Mouse (Mus musculus) forelimb bud, embryonic 11.5 days (tissue): ENCODE data around the gene Exoc2.

Source experiments
- DNase-seq: peaks from one replicate; pipeline ENCODE4 v3.0.0-alpha.2; 2012; ENCODE audit warnings: low read depth, low spot score

Gene Exoc2

DNA sequence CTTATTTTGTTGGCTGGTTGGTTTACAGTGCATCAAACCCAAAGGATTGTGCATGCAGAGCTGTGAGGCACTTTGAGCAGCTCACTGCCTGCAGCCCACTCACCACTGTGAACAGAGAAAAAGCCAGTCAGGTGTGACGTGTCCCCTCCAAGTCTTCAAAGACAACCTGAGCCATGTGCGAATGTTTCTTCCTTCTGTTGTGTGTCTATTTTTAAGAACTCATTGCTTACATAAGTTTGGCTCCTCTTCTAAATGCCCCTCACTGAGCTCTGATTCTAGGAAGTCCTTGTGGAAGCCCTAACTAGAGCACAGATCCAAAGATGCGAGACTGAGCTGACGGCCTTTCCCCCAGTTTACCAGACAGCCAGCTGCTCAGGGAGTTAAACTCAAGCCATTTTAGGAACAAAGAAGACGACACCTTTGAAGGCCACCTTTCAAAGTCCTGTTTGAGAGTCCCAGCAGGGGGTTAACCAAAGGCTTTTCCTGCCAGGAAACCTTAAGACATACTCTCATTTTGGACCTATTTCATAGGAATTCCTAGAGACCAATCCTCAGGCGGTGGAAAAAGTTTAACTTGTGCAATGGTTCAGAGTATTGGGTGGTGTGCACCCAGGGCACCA, 79.8 kb downstream of the Exoc2 start:
- DNase-seq = no peak

DNA sequence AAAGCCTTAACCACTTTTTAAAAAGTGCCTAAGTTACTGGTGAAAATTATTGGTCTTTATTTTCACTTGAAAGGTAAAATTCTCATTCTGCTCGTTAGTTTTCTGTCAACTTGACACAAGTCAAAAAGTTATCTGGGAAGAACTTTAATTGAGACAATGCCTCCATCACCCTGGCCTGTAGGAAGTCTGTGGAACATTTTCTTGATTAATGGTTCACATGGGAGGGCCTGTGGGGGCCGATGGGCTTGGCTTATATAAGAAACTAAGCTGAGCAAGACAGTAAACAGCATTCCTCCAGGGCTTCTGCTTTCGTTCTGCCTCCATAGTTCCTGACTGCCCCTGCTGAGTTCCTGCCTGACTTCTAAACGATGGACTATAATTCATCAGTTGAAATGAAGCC, 81.6 kb downstream of the Exoc2 start:
- DNase-seq = no peak

DNA sequence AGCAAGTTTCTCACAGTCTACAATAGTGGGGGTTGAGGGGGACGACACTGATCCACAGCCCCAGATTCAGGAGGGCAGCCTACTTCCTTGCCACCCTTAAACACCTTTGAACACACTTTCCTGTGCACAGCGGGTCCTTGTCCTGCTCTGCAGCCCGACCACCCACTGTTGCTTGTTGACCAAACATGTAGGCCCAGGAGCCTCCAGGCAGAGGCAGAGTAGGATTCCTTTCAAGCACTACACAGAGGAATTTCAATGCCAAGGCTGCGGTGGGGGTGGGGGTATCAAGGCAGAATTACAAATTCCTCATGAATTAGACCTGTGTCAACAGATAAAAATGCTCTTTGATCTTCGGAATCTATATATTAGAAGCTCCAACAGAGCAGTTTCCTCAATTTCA, 82.7 kb downstream of the Exoc2 start:
- no peak for DNase-seq

DNA sequence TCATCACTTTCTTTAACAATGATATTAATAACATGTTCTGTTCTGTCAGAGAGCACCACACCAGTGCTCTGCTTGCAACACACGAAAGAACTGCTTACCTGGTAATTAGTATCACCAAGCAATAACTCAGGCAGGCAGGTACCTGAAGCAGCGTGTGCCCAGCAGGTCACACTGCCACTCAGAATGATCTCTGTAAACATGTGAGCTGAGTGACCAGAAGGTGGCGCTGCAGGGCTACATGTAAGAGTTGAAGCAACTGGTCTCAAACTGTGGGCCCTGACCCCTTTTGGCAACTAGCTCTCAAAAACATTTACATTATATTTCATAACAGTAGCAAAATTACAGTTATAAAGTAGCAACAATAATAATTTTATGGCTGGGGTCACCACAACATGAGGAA, 85.4 kb downstream of the Exoc2 start:
- DNase-seq = peak; percentile 82

DNA sequence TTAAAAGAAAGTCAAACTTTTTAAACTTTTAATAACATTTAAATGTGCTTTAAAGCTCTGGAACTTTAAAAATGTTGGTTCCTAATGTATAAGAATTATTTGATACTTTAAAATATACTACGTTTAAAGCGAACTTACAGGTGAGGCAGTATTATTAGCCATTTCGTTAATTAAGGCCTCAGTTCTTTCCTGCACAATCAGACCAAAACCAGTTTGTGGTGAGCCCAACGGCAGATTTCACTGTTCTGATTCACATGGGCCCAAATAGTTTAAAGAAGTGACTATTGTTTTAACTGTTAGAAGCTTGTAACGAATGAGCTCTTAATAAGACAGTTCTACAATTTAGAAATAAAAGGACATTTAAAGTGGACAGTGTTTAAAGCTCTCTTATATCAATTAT, 93.6 kb downstream of the Exoc2 start:
- no peak for DNase-seq

DNA sequence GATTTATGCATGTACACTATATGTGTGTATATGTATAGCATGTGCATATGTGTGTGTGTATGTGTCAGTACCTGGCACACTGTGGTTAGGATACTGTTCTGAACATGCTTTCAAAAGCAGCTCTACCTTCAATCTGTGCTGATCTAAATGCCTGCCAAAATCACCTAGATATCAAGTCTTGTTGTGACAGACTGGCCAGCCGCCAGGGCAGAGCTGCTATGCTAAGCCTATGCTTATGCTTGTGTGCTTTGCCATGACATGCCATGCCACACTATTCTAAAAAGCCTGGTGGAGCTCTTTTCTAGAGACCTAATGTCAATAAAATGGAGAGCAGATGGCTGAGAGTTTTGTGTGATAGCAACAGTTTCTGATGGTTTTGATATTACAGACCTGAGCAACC, 94.0 kb downstream of the Exoc2 start:
- no peak for DNase-seq

DNA sequence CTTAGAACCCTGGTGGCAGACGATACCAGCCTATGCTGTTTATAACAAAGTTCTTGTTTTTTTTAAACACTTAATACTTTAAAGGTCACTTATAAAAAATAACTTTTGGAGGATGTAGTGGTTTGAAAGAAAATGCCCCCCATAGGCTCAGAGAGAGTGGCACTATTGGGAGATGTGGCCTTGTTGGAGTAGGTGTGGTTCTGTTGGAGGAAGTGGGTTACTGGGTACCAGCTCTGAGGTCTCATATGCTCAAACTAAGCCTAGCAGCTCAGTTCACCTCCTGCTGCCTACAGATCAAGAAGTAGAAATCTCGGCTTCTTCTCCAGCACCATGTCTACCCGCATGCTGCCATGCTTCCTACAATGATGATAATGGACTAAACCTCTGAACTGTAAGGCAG, 98.1 kb downstream of the Exoc2 start:
- DNase-seq = no peak

DNA sequence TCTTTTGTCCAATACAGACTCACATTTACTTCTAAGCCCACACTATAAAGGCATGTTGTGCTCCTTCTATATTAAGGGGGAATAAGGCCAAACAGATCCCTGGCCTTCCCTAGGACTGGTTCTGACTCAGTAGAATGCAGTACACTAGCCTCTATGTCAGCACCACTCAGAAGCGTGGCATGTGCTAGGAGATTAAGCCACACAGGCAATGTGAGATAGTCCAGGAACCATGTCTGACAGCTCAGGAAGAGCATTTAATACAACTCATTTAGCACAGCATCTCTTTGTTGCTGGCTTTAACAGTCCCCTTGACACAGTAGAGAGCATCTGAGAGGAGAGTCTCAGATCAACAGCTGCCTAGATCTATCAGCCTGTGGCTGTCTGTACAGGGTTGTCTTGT, 100.4 kb downstream of the Exoc2 start:
- DNase-seq = no peak

DNA sequence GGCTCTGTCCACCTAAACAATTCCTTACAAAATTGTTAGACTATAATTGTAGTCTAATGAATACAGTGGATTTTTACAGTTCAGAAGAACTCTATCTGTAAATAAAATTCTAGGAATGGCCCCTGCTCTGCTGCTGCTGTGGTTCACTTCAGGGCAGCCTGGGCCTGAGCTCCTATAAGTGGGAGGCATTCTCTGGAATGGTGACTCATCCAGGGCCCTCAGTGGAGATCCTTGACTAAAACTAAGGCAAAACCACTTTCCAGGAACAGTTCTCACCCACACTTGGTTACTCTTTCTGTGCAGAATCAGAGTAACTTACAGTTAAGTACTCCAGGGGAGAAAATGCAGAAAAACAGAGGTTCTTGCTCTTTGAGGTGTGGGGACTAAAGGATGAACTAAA, 108.4 kb downstream of the Exoc2 start:
- no peak for DNase-seq

DNA sequence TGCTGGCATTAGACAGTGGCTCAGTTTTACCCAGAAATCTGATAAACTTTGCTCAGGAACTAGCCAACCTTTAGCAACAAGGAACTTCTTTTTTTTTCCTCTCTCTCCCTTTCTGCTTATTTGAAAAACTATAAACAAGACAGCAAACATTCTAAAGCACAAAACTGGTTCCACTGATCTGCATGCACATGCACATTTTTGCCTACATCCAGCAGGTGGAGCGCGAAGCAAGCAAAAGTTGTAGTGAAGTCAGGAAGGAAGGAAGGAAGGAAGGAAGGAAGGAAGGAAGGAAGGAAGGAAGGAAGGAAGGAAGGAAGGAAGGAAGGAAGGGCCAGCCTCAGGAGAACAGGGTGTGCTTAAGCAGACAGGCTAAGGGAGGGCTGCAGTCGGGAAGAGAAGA, 109.9 kb downstream of the Exoc2 start:
- DNase-seq = no peak

DNA sequence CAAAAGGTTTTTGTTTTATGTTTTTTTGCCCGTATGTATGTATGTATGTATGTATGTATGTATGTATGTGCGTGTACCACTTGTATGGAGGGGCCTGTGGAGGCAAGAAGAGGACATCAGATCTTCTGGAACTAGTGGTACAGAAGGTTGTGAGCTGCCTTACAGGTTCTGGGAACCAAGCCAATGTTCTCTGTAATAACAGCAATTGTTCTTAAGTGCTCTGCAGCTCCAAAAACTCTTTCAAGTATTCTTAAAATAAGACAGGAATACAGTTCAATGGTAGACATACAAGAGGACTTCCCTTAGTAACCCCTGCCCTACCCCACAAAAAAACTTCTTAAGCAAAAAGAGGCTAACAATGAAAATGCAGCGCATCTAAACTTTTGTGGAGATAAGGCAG, 115.5 kb downstream of the Exoc2 start:
- no peak for DNase-seq

DNA sequence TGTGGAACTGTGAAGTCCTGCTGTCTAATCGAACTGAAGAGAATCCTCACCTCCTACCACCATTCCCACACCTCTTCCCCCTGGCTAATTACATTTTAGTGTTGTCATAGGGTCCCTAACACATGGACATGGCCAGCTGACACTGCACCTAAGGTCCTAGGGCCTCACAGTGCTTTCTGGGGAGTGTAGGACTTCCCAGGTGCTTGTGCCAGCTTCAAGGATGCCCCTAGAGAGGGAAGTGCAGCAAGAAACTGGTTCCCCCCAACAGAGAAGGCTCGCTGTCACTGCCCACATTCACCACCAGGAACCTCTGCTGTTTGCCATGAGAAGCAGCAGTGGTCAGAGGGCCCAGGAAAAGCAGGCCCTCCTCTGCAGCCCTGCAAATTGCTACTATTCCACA, 123.2 kb downstream of the Exoc2 start:
- DNase-seq = no peak

DNA sequence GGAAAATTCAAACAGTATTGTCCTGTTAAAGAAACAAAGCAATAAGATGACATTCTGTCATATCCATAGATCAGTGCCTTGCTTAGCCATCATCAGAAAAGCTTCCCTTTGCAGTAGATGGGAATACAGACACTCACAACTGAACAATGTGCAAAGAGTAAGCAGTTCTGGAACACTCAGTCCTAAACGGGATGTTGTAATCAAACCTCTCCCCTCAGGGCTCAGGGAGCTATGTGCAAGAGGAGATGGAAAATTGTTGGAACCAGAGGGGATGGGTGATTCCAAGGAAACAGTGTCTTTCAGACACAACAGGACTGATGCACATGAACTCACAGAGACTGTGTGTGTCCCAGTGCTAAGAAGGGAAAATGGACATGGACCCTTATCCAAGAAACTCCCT, 125.9 kb downstream of the Exoc2 start:
- DNase-seq = no peak

DNA sequence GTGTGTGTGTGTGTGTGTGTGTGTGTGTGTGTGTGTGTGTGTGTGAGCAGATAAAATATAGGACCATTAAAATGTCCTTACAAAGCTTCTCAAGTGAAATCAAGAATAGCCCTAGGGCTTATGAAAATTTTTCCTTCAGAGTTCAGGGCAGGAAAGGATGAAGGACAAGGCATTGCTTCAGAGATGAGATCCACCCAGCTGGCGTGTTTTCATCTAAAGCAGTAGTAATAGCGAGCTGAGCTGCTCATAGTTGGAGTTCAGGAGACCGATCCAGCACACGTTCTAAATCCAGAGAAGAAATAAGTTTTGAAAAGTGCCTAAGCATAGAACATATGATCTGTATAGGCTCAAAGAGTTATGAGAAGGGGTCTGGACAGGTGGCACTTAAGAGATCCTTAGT, 127.4 kb downstream of the Exoc2 start:
- no peak for DNase-seq

DNA sequence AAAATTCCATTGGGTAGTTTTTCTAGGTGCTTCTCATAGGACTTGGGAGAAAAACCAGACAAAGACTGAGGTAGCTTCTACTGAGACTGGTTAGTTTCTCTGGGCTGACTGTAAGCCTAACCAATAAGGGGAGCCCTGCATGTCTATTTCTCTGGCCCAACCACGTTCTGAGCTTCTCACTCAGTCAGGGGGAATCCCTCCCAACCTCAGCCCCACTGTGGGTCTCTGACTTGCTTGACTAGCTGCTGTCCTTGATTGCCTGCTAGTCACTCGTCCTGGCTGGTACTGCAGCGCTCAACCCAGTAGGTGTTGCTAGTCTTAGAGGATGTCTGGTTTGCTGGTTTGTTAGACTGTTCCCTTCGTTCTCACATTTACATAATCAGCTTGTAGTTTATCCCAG, 130.8 kb downstream of the Exoc2 start:
- no peak for DNase-seq

DNA sequence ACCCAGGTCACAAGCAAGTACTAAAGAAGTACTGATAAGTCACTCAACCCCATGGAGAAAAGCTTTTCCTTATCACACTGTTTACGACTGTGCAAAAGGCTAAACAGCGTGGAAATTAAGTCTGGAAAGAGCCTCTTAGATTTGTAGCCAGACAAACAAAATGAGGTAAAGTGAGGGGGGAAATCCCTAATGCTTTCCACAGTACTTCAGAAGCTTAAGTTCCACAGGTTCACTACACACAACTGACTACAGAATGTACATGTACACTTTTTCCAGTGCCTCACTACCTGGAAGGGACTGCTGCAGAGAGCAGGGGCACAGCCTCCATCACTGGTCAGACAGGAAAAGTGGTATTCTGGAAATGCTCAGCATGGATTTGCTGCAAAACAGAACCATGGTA, 132.1 kb downstream of the Exoc2 start:
- DNase-seq = no peak

DNA sequence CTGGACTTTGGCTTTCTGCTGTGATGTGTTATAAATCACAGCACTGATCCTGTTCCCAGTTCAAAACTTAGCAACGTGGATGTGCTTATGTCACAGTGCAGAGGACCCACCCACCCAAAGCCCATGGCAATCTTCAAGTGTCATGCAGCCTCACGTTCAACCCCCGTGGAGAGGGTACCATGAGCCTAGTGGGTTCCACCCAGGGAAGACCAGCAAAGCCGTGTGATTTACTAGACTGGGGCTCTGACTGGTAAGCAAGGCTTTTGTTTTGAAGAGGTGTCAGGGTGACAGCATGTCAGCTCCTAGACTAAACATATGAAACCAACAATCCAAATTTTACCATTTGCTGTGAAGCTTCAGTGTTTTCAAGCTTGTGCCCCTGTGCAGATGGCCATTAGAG, 132.6 kb downstream of the Exoc2 start:
- DNase-seq = no peak

DNA sequence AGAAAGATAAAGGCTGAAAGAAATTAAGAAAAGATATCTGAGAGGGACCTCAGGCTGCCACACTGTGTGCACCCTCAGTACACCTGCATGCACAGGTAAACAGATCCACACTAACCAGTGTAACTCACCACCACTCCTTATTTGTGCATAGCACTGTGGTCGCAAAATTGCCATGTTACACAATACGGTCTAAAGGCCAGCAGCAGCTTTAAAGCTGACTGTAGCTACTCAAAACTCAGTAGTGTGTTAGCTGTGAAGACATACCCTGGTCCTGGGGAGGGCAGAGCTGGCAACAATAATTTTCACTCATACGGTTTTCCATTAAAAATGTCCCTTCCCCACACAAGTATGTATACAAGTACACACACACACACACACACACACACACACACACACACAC, 133.2 kb downstream of the Exoc2 start:
- DNase-seq = no peak

DNA sequence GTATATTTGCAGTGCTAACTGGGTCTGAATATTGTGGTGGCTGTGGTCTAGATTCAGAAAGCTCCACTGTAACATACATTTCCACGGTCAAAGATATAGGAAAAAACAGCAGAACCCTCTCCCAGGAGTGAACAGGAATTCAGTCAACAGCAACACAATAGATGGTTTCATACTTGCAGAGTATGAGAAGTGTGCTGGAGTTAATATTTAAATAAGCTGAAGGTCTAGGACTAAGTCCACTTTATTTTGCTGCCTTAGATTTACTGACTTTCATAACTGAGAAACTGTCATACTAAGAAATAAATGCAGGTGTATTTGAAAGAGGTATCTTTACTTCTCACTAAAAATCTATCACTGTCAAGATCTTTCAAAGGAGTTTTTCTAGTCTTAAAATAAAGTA, 137.6 kb downstream of the Exoc2 start:
- DNase-seq = no peak

DNA sequence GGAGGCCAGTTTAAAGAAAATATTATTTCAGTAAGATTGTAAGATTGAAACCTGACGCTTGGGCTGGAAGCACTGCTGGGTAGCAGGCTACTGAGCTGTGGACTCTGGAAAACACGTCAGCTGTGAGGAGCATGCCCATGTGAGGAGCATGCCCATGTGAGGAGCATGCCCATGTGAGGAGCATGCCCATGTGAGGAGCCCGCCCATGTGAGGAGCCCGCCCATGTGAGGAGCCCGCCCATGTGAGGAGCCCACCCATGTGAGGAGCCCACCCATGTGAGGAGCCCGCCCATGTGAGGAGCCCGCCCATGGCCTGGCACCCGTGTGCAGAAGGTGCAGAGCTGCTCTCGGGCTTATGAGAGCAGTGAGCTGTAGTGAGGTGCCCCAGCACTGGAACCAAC, 139.0 kb downstream of the Exoc2 start:
- DNase-seq = no peak

DNA sequence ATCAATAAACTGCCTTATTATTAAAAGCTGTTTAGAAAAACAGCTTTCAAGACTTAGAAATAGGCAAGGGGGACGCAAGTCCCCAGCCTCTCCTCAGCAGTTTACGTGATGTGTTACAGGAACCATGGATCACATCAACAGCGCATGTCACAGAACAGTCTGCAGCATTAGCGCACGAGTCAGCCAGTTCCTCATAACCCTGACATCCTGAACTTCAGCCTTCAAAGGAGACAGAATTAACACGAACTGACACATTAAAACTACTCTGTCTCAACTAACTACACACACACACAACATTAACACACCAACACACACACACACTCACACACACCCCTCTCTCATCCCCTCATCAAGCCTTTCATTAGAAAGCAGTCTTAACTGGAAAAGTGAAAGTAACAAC, 139.5 kb downstream of the Exoc2 start:
- no peak for DNase-seq

DNA sequence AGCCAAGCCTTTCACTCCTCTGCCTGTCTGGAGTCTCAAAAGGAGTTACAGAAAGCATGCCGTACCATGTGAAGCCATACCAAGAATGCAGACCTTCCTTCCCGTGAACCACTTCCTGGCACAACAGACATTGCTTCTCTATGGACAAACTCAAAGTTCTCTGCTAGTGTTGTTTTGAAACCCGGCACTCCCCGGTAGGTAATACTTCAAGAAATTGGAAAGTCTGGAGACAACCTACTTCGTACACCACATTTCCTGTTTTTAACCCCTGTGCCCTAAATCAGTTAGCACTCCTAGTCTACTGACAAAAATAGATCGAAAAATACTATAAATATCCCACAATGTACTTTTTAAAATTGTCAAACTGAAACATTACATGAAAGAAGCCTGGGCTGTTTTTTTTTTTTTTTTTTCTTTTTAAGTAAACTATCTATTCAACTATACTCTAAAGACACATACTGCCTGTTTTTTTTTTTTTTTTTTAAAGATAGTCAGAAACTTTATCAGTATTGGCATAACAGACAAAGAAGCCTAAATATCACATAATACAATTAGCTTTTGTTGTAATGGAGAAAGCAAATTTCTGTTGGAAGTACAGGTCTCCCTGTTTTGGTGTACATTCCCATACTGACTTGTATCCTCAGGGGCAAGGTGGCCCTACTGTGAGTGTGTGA, 140.3 kb downstream of the Exoc2 start:
- DNase-seq = no peak

DNA sequence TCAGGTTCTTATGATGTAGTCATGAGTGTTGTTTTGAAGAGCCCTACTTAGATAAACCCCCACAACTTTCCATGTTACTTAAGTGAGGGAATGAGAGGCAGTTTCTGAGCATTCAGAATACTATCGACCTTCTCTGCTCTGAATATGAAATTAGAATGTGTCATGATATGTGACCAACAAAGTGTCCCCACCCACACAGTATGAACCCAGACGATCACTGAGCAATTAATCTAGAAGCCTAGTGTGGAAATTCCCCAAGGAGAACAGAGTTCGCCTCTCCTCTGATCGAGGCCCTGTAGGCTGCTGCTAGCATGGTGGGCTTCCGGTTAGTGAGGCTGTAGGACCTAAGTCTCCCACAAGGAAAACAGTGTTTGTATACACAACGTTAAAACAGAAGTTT, 142.5 kb downstream of the Exoc2 start:
- DNase-seq = no peak

DNA sequence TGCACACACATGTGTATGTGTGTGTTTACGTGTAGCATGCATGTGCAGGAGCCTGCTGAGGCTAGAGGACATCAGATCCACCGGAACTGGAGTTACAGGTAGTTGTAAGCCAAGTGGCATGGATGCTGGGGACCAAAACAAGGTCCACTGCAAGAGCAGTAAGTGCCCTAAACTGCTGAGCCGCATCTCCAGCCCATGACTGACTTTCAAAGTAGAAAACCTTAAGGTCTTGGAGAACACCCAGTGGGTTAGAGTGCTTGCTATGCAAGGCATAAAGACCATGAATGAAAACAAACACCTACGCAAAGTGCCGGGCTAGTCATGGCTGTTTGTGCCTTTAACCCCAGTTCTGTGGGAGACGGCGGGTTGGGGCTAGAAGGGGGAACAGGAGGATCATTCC, 147.4 kb downstream of the Exoc2 start:
- no peak for DNase-seq
